Mouse (Mus musculus): ENCODE data around the gene Ddx55.
A peak's percentile ranks its signal among the peaks of the same experiment; 100 is the strongest.

DNA sequence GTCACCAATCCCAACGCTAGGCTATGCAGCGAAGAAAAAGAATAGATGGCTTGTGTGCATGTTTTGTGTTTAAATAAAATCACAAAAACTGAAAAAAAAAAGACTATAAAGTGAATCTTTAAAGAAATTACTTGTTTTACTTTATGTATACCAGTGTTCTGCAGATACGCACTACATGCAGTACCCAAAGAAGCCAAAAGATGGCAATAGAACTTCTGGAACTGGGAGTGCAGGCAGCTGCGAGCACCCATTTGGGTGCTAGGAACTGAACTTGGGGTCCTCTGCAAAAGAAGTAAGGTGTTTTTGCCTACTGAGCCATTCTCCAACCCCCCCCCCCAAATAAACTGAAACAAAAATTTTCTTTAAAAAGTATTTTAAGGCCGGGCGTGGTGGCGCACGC lies 29.6 kb upstream of the Ddx55 start:
- TF ChIP-seq CTCF (conservative IDR thresholded peaks at IDR 0.05; ENCODE audit: insufficient read depth, insufficient read length, low read depth, low read length) (peak; percentile 30), POLR2A (IDR thresholded peaks at IDR 0.05; ENCODE audit: low read depth, low read length) (no peak)
